Mouse (Mus musculus): Measurements from ENCODE around the gene Thrap3. TPM values are rescaled to one million over a fixed set of nuclear protein-coding genes. Genes with fewer than 3 reads are reported as not detected.
"Not testable (repeated sequence)": the region's sequence is repeated elsewhere in the genome, so short reads cannot be mapped to it uniquely, and the experiment has no call there.

The Thrap3 gene
- polyA plus RNA-seq, 1 experiment from 2014 or later, result 82.0 TPM

DNA sequence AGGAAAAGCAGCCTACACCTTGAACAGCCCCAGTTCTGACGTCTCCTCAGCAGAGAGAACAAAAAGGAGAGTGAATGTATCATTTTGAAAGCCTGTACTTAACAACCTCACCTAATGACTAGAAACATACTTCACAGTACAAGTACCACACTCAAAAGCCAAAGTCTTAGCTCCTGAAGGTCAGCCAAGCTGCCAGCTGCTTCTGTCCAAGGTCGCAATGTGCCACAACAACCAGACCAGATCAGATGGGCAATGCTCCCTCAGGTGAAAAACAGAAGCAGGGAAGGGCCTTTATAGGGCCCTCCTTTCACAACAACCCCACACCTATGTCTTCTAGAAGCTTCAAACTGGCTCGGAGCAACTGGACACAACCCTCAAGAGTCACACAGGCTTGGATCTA lies 36.5 kb downstream of the Thrap3 start:
- ATAC-seq (ENCODE audit: insufficient read depth), result no peak
- peaks cover 66% of the 10 kb centered on the region for H3K36me3 ChIP-seq (replicated peaks)
- 79% methylated on average over 3 of the region's 3 CpGs for WGBS (ENCODE audit: insufficient replicate concordance)
- peaks cover 31% of the 10 kb centered on the region for H3K4me1 ChIP-seq (replicated peaks)
- no peaks in the 10 kb centered on the region for H3K9me3 ChIP-seq (replicated peaks)
- no peak overlapping the region for H3K9ac ChIP-seq
- H3K27ac ChIP-seq (replicated peaks), result no peak overlapping the region
- no peaks in the 10 kb centered on the region; the same call in 1 of the 2 replicates for H3K27me3 ChIP-seq
- H3K4me2 ChIP-seq, result no peak overlapping the region
- H3K4me3 ChIP-seq (replicated peaks), result no peak overlapping the region

DNA sequence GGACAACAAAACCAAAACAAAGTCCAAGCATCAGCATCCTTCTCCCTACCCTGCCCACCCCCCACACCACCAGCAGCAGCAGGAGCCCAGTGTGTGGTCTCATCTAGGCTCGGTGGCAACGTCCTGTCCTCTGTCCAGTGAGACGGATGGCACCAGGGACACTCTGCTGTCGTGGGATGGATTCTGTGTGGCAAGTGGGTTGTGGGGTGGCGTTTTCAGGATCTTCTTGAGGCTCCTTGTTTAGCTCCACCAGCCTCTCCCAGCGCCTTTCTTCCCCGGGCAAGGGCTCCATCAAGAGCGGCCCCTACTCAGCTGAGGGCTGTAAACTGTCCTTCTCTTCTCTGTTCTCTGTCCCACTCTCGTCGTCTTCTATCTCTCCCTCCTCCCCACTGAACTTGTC lies 37.5 kb downstream of the Thrap3 start:
- H3K27ac ChIP-seq (replicated peaks), result not testable (repeated sequence)
- 76% methylated on average over 9 of the region's 10 CpGs for WGBS (ENCODE audit: insufficient replicate concordance)

DNA sequence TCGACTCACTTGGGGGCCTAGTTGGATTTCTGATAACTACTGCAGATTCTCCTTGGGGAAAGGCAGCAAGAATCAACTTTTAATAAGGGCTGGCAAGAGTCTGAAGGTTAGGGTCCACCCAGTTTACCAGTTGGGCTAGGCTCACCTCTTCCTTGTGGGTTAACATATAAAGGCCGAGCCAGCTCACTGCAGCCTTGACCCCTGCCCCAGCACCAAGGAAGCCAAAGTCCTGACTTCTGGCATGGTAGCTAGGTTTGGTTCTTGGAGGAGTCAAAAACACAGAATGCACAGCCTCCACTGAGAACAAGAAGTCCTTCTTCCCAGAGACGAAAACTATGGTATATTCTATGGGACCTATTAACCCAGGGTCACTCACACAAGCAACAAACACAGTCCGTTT lies 38.9 kb downstream of the Thrap3 start:
- Histone ChIP-seq H3K36me3 (replicated peaks) (peaks cover 43% of the 10 kb centered on the region), H3K9me3 (replicated peaks) (no peaks in the 10 kb centered on the region), H3K4me1 (replicated peaks) (peaks cover 31% of the 10 kb centered on the region), H3K27me3 (no peaks in the 10 kb centered on the region; the same call in 1 of the 2 replicates), H3K4me2 (peak overlapping the region; percentile 96), H3K9ac (no peak overlapping the region), H3K27ac (replicated peaks) (peak overlapping the region; percentile 70; the same call in 1 of the 2 replicates), H3K4me3 (replicated peaks) (peak overlapping the region; percentile 62; the same call in 1 of the 2 replicates)
- ATAC-seq (ENCODE audit: insufficient read depth), result no peak
- WGBS (ENCODE audit: insufficient replicate concordance), result 52% methylated on average over 4 of the region's 4 CpGs

More for the DNA sequence above, 37.5 kb downstream of the Thrap3 start:
- H3K4me3 ChIP-seq (replicated peaks); H3K4me2 ChIP-seq; H3K27me3 ChIP-seq; H3K9ac ChIP-seq; H3K9me3 ChIP-seq (replicated peaks); ATAC-seq (ENCODE audit: insufficient read depth): not testable (repeated sequence)
- H3K36me3 ChIP-seq (replicated peaks), result peaks cover 57% of the 10 kb centered on the region
- peaks cover 31% of the 10 kb centered on the region for H3K4me1 ChIP-seq (replicated peaks)

DNA sequence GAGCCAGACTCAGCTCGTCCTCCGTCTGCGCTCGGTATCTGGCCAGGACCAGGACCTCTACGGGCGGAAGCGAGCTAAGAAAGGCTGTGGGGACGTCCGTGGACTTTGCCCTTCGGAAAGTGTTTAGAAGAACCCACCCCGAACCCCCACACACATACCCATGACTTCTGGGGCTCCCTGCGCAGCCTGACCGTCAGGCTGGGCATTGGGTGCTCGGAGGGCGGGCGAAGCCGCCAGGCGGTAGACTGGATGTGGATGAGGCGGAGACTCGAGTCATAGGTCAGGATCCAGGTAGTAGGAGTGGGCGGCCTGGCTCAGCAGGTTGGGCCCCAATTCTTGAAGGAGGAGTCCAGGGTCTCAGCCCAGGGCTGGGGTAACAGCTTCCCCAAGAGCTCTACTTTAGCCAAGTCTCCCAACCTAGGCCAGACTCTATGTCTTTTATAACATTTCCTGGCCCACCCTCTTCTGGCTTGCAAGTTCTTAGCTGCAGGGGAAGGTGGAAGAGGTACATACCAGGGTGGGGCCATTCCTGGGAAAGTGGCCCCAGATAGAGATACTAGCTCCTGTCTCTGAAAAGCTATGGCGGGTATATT lies 39.4 kb downstream of the Thrap3 start, which contains the start of gene Sh3d21:
Sh3d21 (minus strand) TSS at position 425 of the 593 bp plus-strand sequence.
- peak; percentile 54 for ATAC-seq (ENCODE audit: insufficient read depth)
- Histone ChIP-seq H3K27me3 (no peaks in the 10 kb centered on the region; the same call in 1 of the 2 replicates), H3K4me1 (replicated peaks) (peaks cover 31% of the 10 kb centered on the region), H3K36me3 (replicated peaks) (peaks cover 38% of the 10 kb centered on the region), H3K27ac (replicated peaks) (peak within 1 kb of the TSS; percentile 70), H3K4me2 (peak within 1 kb of the TSS; percentile 96), H3K9ac (peak within 1 kb of the TSS; percentile 71), H3K4me3 (replicated peaks) (peak within 1 kb of the TSS; percentile 62), H3K9me3 (replicated peaks) (no peaks in the 10 kb centered on the region)
- 6% methylated on average over 22 of the region's 22 CpGs for WGBS (ENCODE audit: insufficient replicate concordance)

DNA sequence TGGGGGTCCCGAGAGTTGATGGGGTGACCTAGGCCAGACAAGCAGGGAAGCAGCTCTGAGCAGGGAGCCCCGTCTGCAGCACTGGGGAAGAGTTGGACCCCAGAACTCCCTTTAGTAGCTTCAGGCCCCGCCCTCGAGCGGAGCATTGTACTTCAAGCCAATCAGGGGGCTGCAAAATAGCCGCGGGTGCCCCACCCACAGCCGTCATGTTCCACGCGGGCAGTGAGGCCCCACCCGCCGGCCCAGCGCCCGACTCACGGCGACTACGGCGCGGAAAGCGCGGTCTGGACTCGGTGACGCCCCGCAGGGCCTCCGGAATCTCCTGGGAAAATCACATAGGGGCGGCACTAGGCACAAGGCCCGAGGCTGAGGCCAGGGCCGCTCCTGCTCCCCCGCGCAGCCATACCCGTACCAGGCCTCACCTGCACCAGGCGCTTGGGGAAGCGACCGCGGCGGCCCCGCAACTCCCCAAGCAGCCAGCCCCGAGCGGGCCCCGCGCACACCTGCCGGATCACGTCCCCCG lies 40.0 kb downstream of the Thrap3 start:
- peak overlapping the region; percentile 62 for H3K4me3 ChIP-seq (replicated peaks)
- H3K36me3 ChIP-seq (replicated peaks), result peaks cover 32% of the 10 kb centered on the region
- ATAC-seq (ENCODE audit: insufficient read depth), result peak; percentile 80
- H3K9ac ChIP-seq, result peak overlapping the region; percentile 71
- 1% methylated on average over 44 of the region's 44 CpGs for WGBS (ENCODE audit: insufficient replicate concordance)
- H3K4me2 ChIP-seq, result peak overlapping the region; percentile 96
- peak overlapping the region; percentile 70 for H3K27ac ChIP-seq (replicated peaks)
- no peaks in the 10 kb centered on the region for H3K9me3 ChIP-seq (replicated peaks)
- H3K27me3 ChIP-seq, result no peaks in the 10 kb centered on the region; the same call in 1 of the 2 replicates
- peaks cover 31% of the 10 kb centered on the region for H3K4me1 ChIP-seq (replicated peaks)

DNA sequence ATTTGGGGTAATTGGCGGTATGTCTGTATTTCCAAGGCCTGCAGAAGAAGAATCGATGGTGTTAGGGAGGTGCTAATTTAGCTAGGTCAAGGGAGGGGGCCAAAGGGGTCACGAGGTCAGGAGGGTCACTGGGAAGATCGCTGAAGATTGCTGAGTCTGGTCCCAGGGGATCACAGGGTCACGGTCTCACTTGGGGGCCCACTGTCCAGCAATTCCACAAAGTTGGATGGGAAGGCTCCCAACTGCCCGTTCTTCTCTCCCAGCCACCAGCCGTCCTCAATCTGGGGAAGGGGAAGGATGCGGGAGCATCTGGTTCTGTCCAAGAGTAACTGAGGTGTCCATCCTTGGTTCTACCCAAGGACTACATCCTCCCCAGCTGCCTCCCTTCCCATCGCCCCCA lies 40.6 kb downstream of the Thrap3 start:
- no peak overlapping the region for H3K27ac ChIP-seq (replicated peaks)
- no peaks in the 10 kb centered on the region; the same call in 1 of the 2 replicates for H3K27me3 ChIP-seq
- ATAC-seq (ENCODE audit: insufficient read depth), result no peak
- no peaks in the 10 kb centered on the region for H3K9me3 ChIP-seq (replicated peaks)
- H3K4me2 ChIP-seq, result peak overlapping the region; percentile 96
- peaks cover 26% of the 10 kb centered on the region for H3K36me3 ChIP-seq (replicated peaks)
- WGBS (ENCODE audit: insufficient replicate concordance), result 71% methylated on average over 9 of the region's 9 CpGs
- no peak overlapping the region for H3K9ac ChIP-seq
- peak overlapping the region; percentile 62 for H3K4me3 ChIP-seq (replicated peaks)
- peaks cover 29% of the 10 kb centered on the region for H3K4me1 ChIP-seq (replicated peaks)

DNA sequence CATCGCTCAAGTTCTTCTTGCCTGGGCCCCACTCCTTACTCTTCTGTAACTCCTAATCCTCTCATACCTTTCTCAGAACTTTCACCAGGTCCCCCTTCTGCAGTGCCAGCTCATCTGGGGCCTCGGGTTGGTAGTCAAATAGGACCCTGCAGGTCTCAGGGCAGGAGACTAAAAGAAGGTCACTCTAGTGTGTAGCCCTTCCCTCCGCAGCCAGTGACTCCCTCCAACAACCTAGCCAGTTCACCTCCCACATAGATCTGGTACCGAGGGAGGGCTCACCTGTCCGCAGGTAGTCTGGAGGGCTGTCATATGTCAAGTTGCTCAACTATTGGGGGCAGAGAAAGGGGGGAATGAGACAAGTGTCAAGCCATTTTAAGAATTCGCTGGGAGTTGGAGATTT lies 41.1 kb downstream of the Thrap3 start:
- no peak overlapping the region for H3K27ac ChIP-seq (replicated peaks)
- 81% methylated on average over 6 of the region's 6 CpGs for WGBS (ENCODE audit: insufficient replicate concordance)

DNA sequence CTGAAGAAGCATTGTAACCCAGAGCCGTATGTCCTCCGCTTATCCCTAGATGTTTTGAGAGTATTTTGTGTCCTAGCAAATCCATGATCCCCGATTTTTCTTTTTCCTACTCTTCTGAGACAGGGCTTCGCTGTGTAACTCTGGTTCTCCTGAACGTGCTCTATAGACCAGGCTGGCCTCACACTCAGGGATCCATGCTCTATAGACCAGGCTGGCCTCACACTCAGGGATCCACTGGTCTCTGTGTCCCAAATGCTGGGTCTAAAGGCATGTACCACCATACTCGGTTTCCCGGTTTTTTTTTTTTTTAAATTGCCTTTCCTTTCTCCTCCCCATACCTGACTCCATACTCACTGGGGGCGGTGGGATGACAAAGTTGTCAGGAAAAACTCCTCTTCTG lies 41.6 kb downstream of the Thrap3 start:
- WGBS (ENCODE audit: insufficient replicate concordance), result 78% methylated on average over 8 of the region's 8 CpGs
- no peak for ATAC-seq (ENCODE audit: insufficient read depth)
- Histone ChIP-seq H3K9ac (no peak overlapping the region), H3K4me2 (no peak overlapping the region), H3K4me1 (replicated peaks) (peaks cover 26% of the 10 kb centered on the region), H3K27me3 (no peaks in the 10 kb centered on the region; the same call in 1 of the 2 replicates), H3K4me3 (replicated peaks) (no peak overlapping the region), H3K27ac (replicated peaks) (no peak overlapping the region), H3K9me3 (replicated peaks) (no peaks in the 10 kb centered on the region), H3K36me3 (replicated peaks) (peaks cover 16% of the 10 kb centered on the region)

More for the DNA sequence above, 41.1 kb downstream of the Thrap3 start:
- no peak overlapping the region for H3K9ac ChIP-seq
- peaks cover 26% of the 10 kb centered on the region for H3K4me1 ChIP-seq (replicated peaks)
- H3K9me3 ChIP-seq (replicated peaks), result no peaks in the 10 kb centered on the region
- H3K36me3 ChIP-seq (replicated peaks), result peaks cover 20% of the 10 kb centered on the region
- H3K4me2 ChIP-seq, result no peak overlapping the region
- H3K4me3 ChIP-seq (replicated peaks), result no peak overlapping the region
- no peak for ATAC-seq (ENCODE audit: insufficient read depth)
- H3K27me3 ChIP-seq, result no peaks in the 10 kb centered on the region; the same call in 1 of the 2 replicates

DNA sequence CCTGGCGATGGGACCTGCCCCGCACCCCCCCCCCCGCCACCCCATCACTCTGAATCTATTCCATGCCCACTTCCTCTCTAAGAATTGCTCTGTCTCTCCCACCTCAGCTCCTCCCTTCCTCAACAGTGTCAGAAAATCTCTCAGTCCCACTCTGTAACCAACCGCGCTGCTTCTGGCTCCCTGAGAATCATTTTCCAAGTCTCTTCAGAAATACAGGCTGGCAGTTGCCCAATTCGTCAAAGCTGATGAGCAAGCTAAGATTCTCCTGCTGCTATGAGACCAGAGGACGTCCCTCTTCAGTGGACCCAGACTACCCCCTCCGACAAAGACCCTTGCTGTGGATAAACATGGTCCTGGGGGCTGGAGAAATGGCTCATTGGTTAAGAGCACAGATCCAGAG lies 43.1 kb downstream of the Thrap3 start:
- ATAC-seq (ENCODE audit: insufficient read depth), result no peak
- WGBS (ENCODE audit: insufficient replicate concordance), result 65% methylated on average over 8 of the region's 8 CpGs

DNA sequence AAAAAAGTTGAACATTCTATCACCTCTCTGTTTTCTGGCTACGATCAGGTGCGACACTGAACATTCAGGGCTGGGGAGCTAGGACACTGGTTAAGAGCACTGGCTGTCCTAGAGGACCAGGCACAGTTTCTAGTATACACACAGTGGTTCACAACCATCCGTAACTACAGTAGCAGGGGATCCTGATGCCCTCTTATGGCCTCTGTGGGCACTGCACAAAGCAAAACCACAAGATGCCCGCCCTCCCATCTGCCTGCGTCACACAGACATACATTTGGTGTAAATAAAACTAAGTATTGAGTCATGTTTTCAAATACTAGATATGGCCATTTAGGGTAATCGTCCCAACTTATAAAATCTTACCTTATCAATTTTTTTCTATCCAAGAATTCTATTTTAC lies 45.0 kb downstream of the Thrap3 start:
- Histone ChIP-seq H3K27ac (replicated peaks) (no peak overlapping the region), H3K27me3 (peaks cover 3% of the 10 kb centered on the region; the same call in 1 of the 2 replicates), H3K4me1 (replicated peaks) (peaks cover 27% of the 10 kb centered on the region), H3K9me3 (replicated peaks) (no peaks in the 10 kb centered on the region), H3K9ac (no peak overlapping the region), H3K36me3 (replicated peaks) (no peaks in the 10 kb centered on the region), H3K4me3 (replicated peaks) (no peak overlapping the region), H3K4me2 (no peak overlapping the region)
- no peak for ATAC-seq (ENCODE audit: insufficient read depth)
- WGBS (ENCODE audit: insufficient replicate concordance), result 63% methylated on average over 6 of the region's 6 CpGs

More for the DNA sequence above, 43.1 kb downstream of the Thrap3 start:
- Histone ChIP-seq H3K27ac (replicated peaks) (no peak overlapping the region), H3K4me2 (no peak overlapping the region), H3K4me3 (replicated peaks) (no peak overlapping the region), H3K9me3 (replicated peaks) (no peaks in the 10 kb centered on the region), H3K4me1 (replicated peaks) (peaks cover 40% of the 10 kb centered on the region), H3K9ac (no peak overlapping the region), H3K27me3 (no peaks in the 10 kb centered on the region; the same call in 1 of the 2 replicates), H3K36me3 (replicated peaks) (0 out of 2 replicates have a peak, but pooled peaks cover 5% of the 10 kb centered on the region)

DNA sequence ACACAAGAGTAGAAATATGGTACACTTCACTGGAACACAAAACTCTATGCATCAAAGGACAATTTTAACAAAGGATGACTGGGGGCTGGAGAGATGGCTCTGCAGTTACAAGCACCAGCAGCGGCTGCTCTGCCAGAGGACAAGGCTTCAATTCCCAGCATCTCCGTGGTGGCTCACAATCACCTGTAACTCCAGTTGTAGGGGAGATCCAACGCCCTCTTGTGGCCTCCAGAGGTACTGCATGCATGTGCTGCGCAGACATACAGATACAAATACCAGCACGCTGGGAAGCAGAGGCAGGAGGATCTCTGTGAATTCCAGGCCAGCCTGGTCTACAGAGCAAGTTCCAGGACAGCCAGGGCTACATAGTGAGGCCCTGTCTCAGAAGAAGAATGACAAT lies 45.9 kb downstream of the Thrap3 start:
- H3K9ac ChIP-seq, result no peak overlapping the region
- WGBS (ENCODE audit: insufficient replicate concordance), result 52% methylated on average over 5 of the region's 5 CpGs
- H3K4me1 ChIP-seq (replicated peaks), result peaks cover 20% of the 10 kb centered on the region
- H3K4me3 ChIP-seq (replicated peaks), result no peak overlapping the region
- no peak for ATAC-seq (ENCODE audit: insufficient read depth)
- H3K27ac ChIP-seq (replicated peaks), result peak overlapping the region; percentile 64; the same call in 1 of the 2 replicates
- no peaks in the 10 kb centered on the region for H3K36me3 ChIP-seq (replicated peaks)
- peaks cover 7% of the 10 kb centered on the region; the same call in 1 of the 2 replicates for H3K27me3 ChIP-seq
- no peaks in the 10 kb centered on the region for H3K9me3 ChIP-seq (replicated peaks)
- H3K4me2 ChIP-seq, result no peak overlapping the region
